ENCODE assay signal across 33 mouse cellular contexts in the genomic region with DNA sequence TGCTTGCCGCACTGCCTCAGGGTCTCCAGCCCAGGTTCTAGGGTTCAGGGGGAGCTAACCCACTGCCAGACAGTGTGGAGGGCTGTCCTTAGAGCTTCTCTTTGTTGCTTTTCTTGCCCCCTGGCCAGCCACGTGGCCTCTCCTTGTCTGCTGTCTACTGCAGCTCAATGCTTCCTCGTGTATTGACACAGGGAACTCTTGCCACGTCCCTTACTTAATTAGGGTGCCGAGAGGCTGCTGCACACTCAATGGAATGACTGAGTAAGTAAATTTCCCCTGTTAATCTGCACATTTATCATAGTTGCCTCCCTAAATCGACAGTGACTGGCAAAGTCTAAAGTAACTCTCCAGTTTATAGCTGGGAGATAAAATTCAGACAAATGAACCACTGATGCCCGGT.
"Had no signal": no experiment of that assay in that cellular context is flagged by ENCODE, and none has a peak within 500 bp of the region (broad histone marks: within the 10 kb centered on the region; RNA-seq: fewer than 3 reads in every experiment).

No protein-coding gene starts in this region.

- H3K27me3 ChIP-seq: heart, embryonic 12.5 days; heart, embryonic 13.5 days; heart, embryonic 15.5 days; hindbrain, embryonic 13.5 days; hindbrain, embryonic 15.5 days; kidney, embryonic 15.5 days had no signal

- H3K36me3 ChIP-seq: heart, embryonic 10.5 days; heart, embryonic 12.5 days; heart, embryonic 13.5 days; heart, embryonic 15.5 days; hindbrain, embryonic 12.5 days; hindbrain, embryonic 13.5 days; hindbrain, embryonic 15.5 days; kidney, embryonic 15.5 days had no signal

- H3K9me3 ChIP-seq: heart, embryonic 10.5 days; heart, embryonic 12.5 days; heart, embryonic 13.5 days; heart, embryonic 15.5 days; hindbrain, embryonic 12.5 days; hindbrain, embryonic 13.5 days; hindbrain, embryonic 15.5 days; kidney, embryonic 15.5 days had no signal

- DNase-seq: heart, adult 18-20 months; heart, adult 2 months; heart, postnatal 10 days; heart, postnatal 14 days; heart, postnatal 36 days; heart, postnatal 4 days; kidney, adult 11 months; kidney, adult 18-20 months; kidney, adult 2 months; kidney, adult 8-10 months; kidney, adult 9 months; kidney, postnatal 10 days; kidney, postnatal 14 days; kidney, postnatal 25 days; kidney, postnatal 36 days; kidney, postnatal 4 days; layer of hippocampus, adult 9-11 months; layer of hippocampus, postnatal 36 days had no signal

- H3K4me3 ChIP-seq: heart, adult 2 months; heart, embryonic 10.5 days; heart, embryonic 12.5 days; heart, embryonic 13.5 days; heart, embryonic 15.5 days; hindbrain, embryonic 12.5 days; hindbrain, embryonic 13.5 days; hindbrain, embryonic 15.5 days; kidney, embryonic 15.5 days; layer of hippocampus, adult 2 months; left cerebral cortex, adult 2 months had no signal

- H3K27ac ChIP-seq: heart, adult 2 months; heart, embryonic 10.5 days; heart, embryonic 13.5 days; heart, embryonic 15.5 days; hindbrain, embryonic 12.5 days; hindbrain, embryonic 13.5 days; hindbrain, embryonic 15.5 days; hindbrain, postnatal 0 days; kidney, embryonic 15.5 days; kidney, postnatal 0 days; layer of hippocampus, adult 2 months; left cerebral cortex, adult 2 months had no signal

- ATAC-seq: hindbrain, embryonic 16.5 days; hindbrain, postnatal 0 days; inflammation-experienced regulatory T-cells, adult 6 months had no signal

- H3K4me2 ChIP-seq: heart, embryonic 11.5 days; heart, embryonic 12.5 days; heart, embryonic 13.5 days; heart, embryonic 15.5 days; hindbrain, embryonic 12.5 days; hindbrain, embryonic 13.5 days; hindbrain, embryonic 15.5 days; kidney, embryonic 15.5 days had no signal

- H3K9ac ChIP-seq: heart, embryonic 12.5 days; heart, embryonic 13.5 days; heart, embryonic 15.5 days; hindbrain, embryonic 12.5 days; hindbrain, embryonic 13.5 days; hindbrain, embryonic 15.5 days; kidney, embryonic 15.5 days had no signal
